Mouse (Mus musculus) heart, postnatal 0 days (tissue): ENCODE data around the gene Ptprh.

ENCODE experiments used
- CTCF ChIP-seq: IDR thresholded peaks from 2 replicates; pipeline ENCODE4 v1.5.1; 2016; ENCODE audit warnings: antibody characterized with exemption, control low read depth, low read depth
- EP300 ChIP-seq: IDR thresholded peaks from 2 replicates; pipeline ENCODE4 v1.6.1; 2016; ENCODE audit warnings: antibody characterized with exemption, low read depth

- TF ChIP-seq CTCF = no peak
- TF ChIP-seq EP300 = no peak
Measured at GRCm38 (mm10) chr7:4641956-4642355, 38.1 kb upstream of the Ptprh start.
